Mouse (Mus musculus): ENCODE measurements around the gene Afdn. TPM values are rescaled to one million over a fixed set of nuclear protein-coding genes. Genes with fewer than 3 reads are reported as not detected.
A peak's percentile ranks its signal among the peaks of the same experiment; 100 is the strongest.
"Not testable (repeated sequence)": the region's sequence is repeated elsewhere in the genome, so short reads cannot be mapped to it uniquely, and the experiment has no call there.

Gene Afdn
- total RNA-seq, 1 experiment = 92.4 TPM

GRCm38 (mm10) chr17:13830636-13831341 is 70.5 kb downstream of the Afdn start:
- no peak overlapping the region for H3K9ac ChIP-seq (ENCODE audit: insufficient read depth, low read depth, low read length, poor library complexity, severe bottlenecking)
- no peaks in the 10 kb centered on the region for H3K9me3 ChIP-seq (ENCODE audit: control insufficient read depth, insufficient read depth, low read depth, low read length)
- peaks cover 16% of the 10 kb centered on the region for H3K36me3 ChIP-seq (ENCODE audit: control insufficient read depth, insufficient read depth, low read length, poor library complexity, severe bottlenecking)
- DNase-seq (ENCODE audit: low read depth, low spot score) = peak; percentile 35
- H3K4me1 ChIP-seq (ENCODE audit: control insufficient read depth in 2 of 2, insufficient read depth in 2 of 2, low read length in 2 of 2, poor library complexity in 1 of 2) = no peaks in the 10 kb centered on the region
- in situ Hi-C loops (cut with MboI; ENCODE audit: low sequenced_read_pairs in 2 of 2, unreplicated experiment in 2 of 2) = loop anchor here in 1 of 2 experiments (10.0 kb wide), 1 partner anchor 356 kb away; no protein-coding TSS in a partner anchor
- H3K27ac ChIP-seq (ENCODE audit: insufficient read depth, low read depth, low read length, poor library complexity, severe bottlenecking) = no peak overlapping the region
- no peak overlapping the region for H3K4me3 ChIP-seq (ENCODE audit: insufficient read depth in 1 of 2, low read depth in 1 of 2, low read length in 2 of 2, poor library complexity in 1 of 2, severe bottlenecking in 1 of 2)
- TF ChIP-seq ZC3H11A (IDR thresholded peaks at IDR 0.05; ENCODE audit: borderline replicate concordance, low read depth, low read length) = peak; percentile 37; the same call in 1 of the 2 replicates
- no peak for TF ChIP-seq CHD2 (IDR thresholded peaks at IDR 0.05; ENCODE audit: low read depth, low read length)

GRCm38 (mm10) chr17:13835876-13836275 is 75.5 kb downstream of the Afdn start:
- no peak for DNase-seq (ENCODE audit: low read depth, low spot score)
- in situ Hi-C loops (cut with MboI; ENCODE audit: low sequenced_read_pairs in 2 of 2, unreplicated experiment in 2 of 2) = loop anchor here in 1 of 2 experiments (10.0 kb wide), 1 partner anchor 361 kb away; no protein-coding TSS in a partner anchor

GRCm38 (mm10) chr17:13850175-13850574 is 89.8 kb downstream of the Afdn start:
- Histone ChIP-seq H3K27ac (ENCODE audit: insufficient read depth, low read depth, low read length, poor library complexity, severe bottlenecking) (no peak overlapping the region), H3K9ac (ENCODE audit: insufficient read depth, low read depth, low read length, poor library complexity, severe bottlenecking) (no peak overlapping the region), H3K9me3 (ENCODE audit: control insufficient read depth, insufficient read depth, low read depth, low read length) (no peaks in the 10 kb centered on the region), H3K4me3 (ENCODE audit: insufficient read depth in 1 of 2, low read depth in 1 of 2, low read length in 2 of 2, poor library complexity in 1 of 2, severe bottlenecking in 1 of 2) (no peak overlapping the region), H3K4me1 (ENCODE audit: control insufficient read depth in 2 of 2, insufficient read depth in 2 of 2, low read length in 2 of 2, poor library complexity in 1 of 2) (no peaks in the 10 kb centered on the region), H3K36me3 (ENCODE audit: control insufficient read depth, insufficient read depth, low read length, poor library complexity, severe bottlenecking) (peaks cover 17% of the 10 kb centered on the region)
- in situ Hi-C loops (cut with MboI; ENCODE audit: low sequenced_read_pairs in 2 of 2, unreplicated experiment in 2 of 2) = no loop called here
- TF ChIP-seq HCFC1 (IDR thresholded peaks at IDR 0.05; ENCODE audit: borderline replicate concordance, insufficient read depth, low read length) (no peak), ZC3H11A (IDR thresholded peaks at IDR 0.05; ENCODE audit: borderline replicate concordance, low read depth, low read length) (no peak), MAFK (IDR thresholded peaks at IDR 0.05; ENCODE audit: insufficient read depth, low read depth, low read length) (no peak), CHD2 (IDR thresholded peaks at IDR 0.05; ENCODE audit: low read depth, low read length) (no peak), ZNF384 (IDR thresholded peaks at IDR 0.05; ENCODE audit: low read depth, low read length) (no peak)
- DNase-seq (ENCODE audit: low read depth, low spot score) = no peak

More at GRCm38 (mm10) chr17:13835876-13836275, 75.5 kb downstream of the Afdn start:
- no peaks in the 10 kb centered on the region for H3K4me1 ChIP-seq (ENCODE audit: control insufficient read depth in 2 of 2, insufficient read depth in 2 of 2, low read length in 2 of 2, poor library complexity in 1 of 2)
- no peaks in the 10 kb centered on the region for H3K9me3 ChIP-seq (ENCODE audit: control insufficient read depth, insufficient read depth, low read depth, low read length)
- peaks cover 13% of the 10 kb centered on the region for H3K36me3 ChIP-seq (ENCODE audit: control insufficient read depth, insufficient read depth, low read length, poor library complexity, severe bottlenecking)
- no peak overlapping the region for H3K4me3 ChIP-seq (ENCODE audit: insufficient read depth in 1 of 2, low read depth in 1 of 2, low read length in 2 of 2, poor library complexity in 1 of 2, severe bottlenecking in 1 of 2)
- no peak overlapping the region for H3K9ac ChIP-seq (ENCODE audit: insufficient read depth, low read depth, low read length, poor library complexity, severe bottlenecking)
- H3K27ac ChIP-seq (ENCODE audit: insufficient read depth, low read depth, low read length, poor library complexity, severe bottlenecking) = no peak overlapping the region
- no peak for TF ChIP-seq ZNF384 (IDR thresholded peaks at IDR 0.05; ENCODE audit: low read depth, low read length)
- TF ChIP-seq MAFK (IDR thresholded peaks at IDR 0.05; ENCODE audit: insufficient read depth, low read depth, low read length) = no peak
- TF ChIP-seq HCFC1 (IDR thresholded peaks at IDR 0.05; ENCODE audit: borderline replicate concordance, insufficient read depth, low read length) = no peak
- no peak for TF ChIP-seq CHD2 (IDR thresholded peaks at IDR 0.05; ENCODE audit: low read depth, low read length)
- no peak for TF ChIP-seq ZC3H11A (IDR thresholded peaks at IDR 0.05; ENCODE audit: borderline replicate concordance, low read depth, low read length)

GRCm38 (mm10) chr17:13853883-13854282 is 93.5 kb downstream of the Afdn start:
- in situ Hi-C loops (cut with MboI; ENCODE audit: low sequenced_read_pairs in 2 of 2, unreplicated experiment in 2 of 2); DNase-seq (ENCODE audit: low read depth, low spot score); H3K9me3 ChIP-seq (ENCODE audit: control insufficient read depth, insufficient read depth, low read depth, low read length); H3K4me3 ChIP-seq (ENCODE audit: insufficient read depth in 1 of 2, low read depth in 1 of 2, low read length in 2 of 2, poor library complexity in 1 of 2, severe bottlenecking in 1 of 2); H3K4me1 ChIP-seq (ENCODE audit: control insufficient read depth in 2 of 2, insufficient read depth in 2 of 2, low read length in 2 of 2, poor library complexity in 1 of 2); H3K9ac ChIP-seq (ENCODE audit: insufficient read depth, low read depth, low read length, poor library complexity, severe bottlenecking); H3K27ac ChIP-seq (ENCODE audit: insufficient read depth, low read depth, low read length, poor library complexity, severe bottlenecking): not testable (repeated sequence)
- H3K36me3 ChIP-seq (ENCODE audit: control insufficient read depth, insufficient read depth, low read length, poor library complexity, severe bottlenecking) = peaks cover 22% of the 10 kb centered on the region

- Histone ChIP-seq H3K4me1 (ENCODE audit: control insufficient read depth in 2 of 2, insufficient read depth in 2 of 2, low read length in 2 of 2, poor library complexity in 1 of 2) (no peaks in the 10 kb centered on the region), H3K9ac (ENCODE audit: insufficient read depth, low read depth, low read length, poor library complexity, severe bottlenecking) (no peak overlapping the region), H3K27ac (ENCODE audit: insufficient read depth, low read depth, low read length, poor library complexity, severe bottlenecking) (no peak overlapping the region), H3K9me3 (ENCODE audit: control insufficient read depth, insufficient read depth, low read depth, low read length) (no peaks in the 10 kb centered on the region), H3K4me3 (ENCODE audit: insufficient read depth in 1 of 2, low read depth in 1 of 2, low read length in 2 of 2, poor library complexity in 1 of 2, severe bottlenecking in 1 of 2) (no peak overlapping the region), H3K36me3 (ENCODE audit: control insufficient read depth, insufficient read depth, low read length, poor library complexity, severe bottlenecking) (peaks cover 19% of the 10 kb centered on the region)
- in situ Hi-C loops (cut with MboI; ENCODE audit: low sequenced_read_pairs in 2 of 2, unreplicated experiment in 2 of 2) = no loop called here
- DNase-seq (ENCODE audit: low read depth, low spot score) = no peak
- TF ChIP-seq ZNF384 (IDR thresholded peaks at IDR 0.05; ENCODE audit: low read depth, low read length) (no peak), HCFC1 (IDR thresholded peaks at IDR 0.05; ENCODE audit: borderline replicate concordance, insufficient read depth, low read length) (no peak), ZC3H11A (IDR thresholded peaks at IDR 0.05; ENCODE audit: borderline replicate concordance, low read depth, low read length) (no peak), MAFK (IDR thresholded peaks at IDR 0.05; ENCODE audit: insufficient read depth, low read depth, low read length) (no peak), CHD2 (IDR thresholded peaks at IDR 0.05; ENCODE audit: low read depth, low read length) (no peak)
Observed at GRCm38 (mm10) chr17:13855396-13855795, 95.1 kb downstream of the Afdn start.

Measured in ES-E14 (cell line).